Mouse (Mus musculus): ENCODE results near the gene Vmn2r112. TPM values are rescaled to one million over a fixed set of nuclear protein-coding genes. Genes with fewer than 3 reads are reported as not detected.
"Not testable (repeated sequence)": the region's sequence is repeated elsewhere in the genome, so short reads cannot be mapped to it uniquely, and the experiment has no call there.

Vmn2r112 gene
- not detected for total RNA-seq (2021)
- long read RNA-seq, experiment 1: 0 reads
- long read RNA-seq, experiment 2: 0 reads

DNA sequence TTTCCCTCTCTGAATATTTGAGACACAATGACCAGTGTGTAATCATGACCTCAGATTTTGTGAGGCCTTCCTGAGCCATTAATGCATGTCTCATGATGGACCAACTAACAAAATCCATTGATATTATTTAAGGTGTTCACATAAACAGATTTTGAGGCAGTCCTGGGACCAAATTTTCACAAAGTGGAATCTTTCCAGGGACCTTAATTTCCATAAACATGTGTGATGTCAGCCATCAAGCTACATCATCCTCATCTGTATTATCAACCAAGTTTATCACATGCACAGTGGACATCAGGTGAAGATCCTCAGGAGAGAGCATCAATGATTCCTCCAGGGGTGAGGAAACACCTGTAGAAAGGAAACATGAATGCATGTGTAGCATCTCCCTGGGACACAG is at the start of gene Vmn2r112:
Gene Vmn2r112 (plus strand): TSS at position 301 of the 400 bp plus-strand sequence.
- not testable (repeated sequence) for DNase-seq (ENCODE audit: low spot score)

DNA sequence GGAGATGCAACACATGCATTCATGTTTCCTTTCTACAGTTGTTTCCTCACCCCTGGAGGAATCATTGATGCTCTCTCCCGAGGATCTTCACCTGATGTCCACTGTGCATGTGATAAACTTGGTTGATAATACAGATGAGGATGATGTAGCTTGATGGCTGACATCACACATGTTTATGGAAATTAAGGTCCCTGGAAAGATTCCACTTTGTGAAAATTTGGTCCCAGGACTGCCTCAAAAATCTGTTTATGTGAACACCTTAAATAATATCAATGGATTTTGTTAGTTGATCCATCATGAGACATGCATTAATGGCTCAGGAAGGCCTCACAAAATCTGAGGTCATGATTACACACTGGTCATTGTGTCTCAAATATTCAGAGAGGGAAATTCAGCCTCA is 27.4 kb upstream of the Vmn2r112 start, which contains the start of gene Vmn2r111:
Gene Vmn2r111 (minus strand): TSS at position 101 of the 400 bp plus-strand sequence.
- not testable (repeated sequence) for DNase-seq (ENCODE audit: low spot score)

DNA sequence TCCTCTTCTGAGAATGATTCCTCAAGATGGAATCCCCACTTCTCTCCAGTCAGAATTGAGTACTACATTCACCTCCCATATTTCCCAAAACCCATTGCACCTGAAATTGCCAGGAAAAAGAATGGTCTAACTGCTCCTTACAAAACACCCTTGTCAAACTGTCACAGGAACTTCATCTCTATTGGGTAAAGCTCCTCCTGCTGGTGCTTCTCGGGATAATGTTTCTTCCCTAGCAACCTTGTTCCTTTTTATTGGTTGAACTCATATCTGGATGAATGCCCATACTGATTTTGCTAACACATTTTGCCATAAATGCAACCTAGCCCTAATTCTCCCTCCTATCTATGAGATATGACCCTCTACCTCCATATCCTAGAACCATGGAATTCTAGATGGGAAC is 29.9 kb downstream of the Vmn2r112 start:
- DNase-seq (ENCODE audit: low spot score): no peak

Other genes starting within 250 kb of the Vmn2r112 start
- 1 to 10 TPM; 4.4 to 5.2 TPM for gene Zfp944, start 239.6 kb upstream of the Vmn2r112 start, total RNA-seq (2021)
- 1 to 10 TPM; 8.5 to 9.1 TPM for gene Zfp758, start 239.5 kb upstream of the Vmn2r112 start, total RNA-seq (2021)
- 1 to 10 TPM; 4.8 to 5.6 TPM for gene Zfp946, start 176.7 kb upstream of the Vmn2r112 start, total RNA-seq (2021)
- gene Vmn2r111, start 27.5 kb upstream of the Vmn2r112 start, total RNA-seq (2021): not detected

Measured in gastrocnemius, adult 18-20 months (tissue).